Mouse (Mus musculus) right cerebral cortex, postnatal 25 days (tissue): ENCODE results near the gene Uqcc1.
A peak's percentile ranks its signal among the peaks of the same experiment; 100 is the strongest.

Source experiments
- DNase-seq: peaks from one replicate; pipeline ENCODE4 v3.0.0; 2022

Gene Uqcc1

GRCm38 (mm10) chr2:155811821-155812396, 118.2 kb downstream of the Uqcc1 start:
- peak; percentile 81 for DNase-seq

GRCm38 (mm10) chr2:155809620-155810019, 120.5 kb downstream of the Uqcc1 start:
- DNase-seq = no peak

DNA sequence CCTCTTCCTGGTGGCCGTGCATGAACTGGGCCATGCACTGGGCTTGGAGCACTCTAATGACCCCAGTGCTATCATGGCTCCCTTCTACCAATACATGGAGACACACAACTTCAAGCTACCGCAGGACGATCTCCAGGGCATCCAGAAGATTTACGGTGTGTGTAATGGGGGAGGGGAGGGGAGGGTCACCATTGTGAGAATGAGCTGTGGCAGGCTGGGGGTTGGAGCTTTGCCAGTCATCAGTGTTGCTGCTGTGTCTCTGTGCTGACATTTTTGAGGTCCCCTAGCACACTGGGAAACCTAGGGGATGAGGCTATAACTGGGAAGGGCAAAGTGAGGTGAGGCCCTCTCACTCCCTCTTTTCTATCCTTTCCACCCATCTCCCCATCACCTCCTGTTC, 122.7 kb downstream of the Uqcc1 start:
- DNase-seq = no peak

- DNase-seq = no peak
Observed at GRCm38 (mm10) chr2:155806548-155806947, 123.6 kb downstream of the Uqcc1 start.

DNA sequence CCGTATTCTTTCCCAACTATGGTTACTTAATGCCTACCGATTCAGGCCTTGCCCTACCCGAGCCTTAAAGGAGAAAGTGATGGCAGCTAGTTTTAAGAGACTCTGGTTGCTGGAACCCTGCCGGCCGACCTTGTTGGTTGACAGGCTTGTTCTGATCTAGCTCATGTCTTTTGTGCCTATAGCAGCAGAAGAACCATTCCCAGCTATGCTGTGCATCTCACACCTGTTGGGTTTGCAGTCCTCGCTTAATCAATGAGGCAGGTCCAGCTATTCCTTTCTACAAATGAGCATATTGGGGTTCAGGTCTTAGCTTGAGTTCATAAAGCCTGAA, 124.2 kb downstream of the Uqcc1 start:
- no peak for DNase-seq

DNA sequence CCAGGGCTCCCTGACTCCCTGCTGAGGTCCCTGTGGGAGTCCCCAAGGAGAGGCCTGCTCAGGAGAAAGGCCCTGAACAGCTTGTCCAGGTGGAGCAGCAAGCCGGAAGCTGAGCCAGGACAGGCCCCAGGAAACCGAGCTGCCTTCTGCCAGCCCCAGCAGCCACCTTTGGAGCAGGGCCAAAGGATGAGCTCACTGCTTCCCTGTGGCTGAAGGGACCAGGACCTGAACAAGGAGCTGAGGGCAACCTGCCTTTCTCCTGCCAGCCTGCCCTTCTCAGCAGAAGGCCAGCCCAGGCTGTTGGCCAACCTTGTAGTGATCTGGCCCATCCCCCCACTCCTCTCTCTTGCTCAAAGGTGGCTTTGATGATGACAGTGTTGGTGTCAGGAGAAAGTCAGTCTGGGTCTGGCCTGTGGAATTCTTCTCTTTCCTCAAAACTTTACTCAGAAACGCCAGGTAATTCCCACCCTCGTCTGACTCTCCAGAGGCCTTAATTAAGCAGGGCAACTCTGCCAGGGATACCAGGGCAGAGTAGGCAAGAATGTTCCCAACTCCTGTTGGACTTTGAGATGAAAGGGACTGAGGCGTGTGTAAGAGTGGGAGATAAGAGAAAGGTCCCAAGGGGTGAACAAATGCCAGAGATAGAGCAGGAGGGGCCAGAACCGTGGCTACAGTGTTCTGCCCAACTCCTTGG, 124.7 kb downstream of the Uqcc1 start:
- DNase-seq = no peak

DNA sequence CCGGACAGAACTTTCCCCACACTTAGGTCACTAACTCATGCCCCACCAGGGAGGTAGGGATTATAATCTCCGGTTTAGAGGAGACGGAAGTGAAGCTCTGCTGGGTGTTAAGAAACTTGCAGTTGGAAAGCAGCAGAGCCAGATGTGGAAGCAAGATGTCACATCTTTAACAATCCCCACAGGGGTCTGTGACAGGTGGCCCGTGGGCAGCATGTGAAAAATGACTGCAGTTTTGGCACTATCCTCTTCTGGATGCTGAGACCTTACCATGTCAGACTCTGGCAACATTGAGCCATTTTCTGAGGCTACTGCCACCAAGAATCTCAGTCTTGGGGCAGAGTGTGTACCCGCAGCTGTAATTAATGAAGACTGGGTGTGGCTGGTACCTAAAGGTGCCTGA, 126.1 kb downstream of the Uqcc1 start:
- no peak for DNase-seq

DNA sequence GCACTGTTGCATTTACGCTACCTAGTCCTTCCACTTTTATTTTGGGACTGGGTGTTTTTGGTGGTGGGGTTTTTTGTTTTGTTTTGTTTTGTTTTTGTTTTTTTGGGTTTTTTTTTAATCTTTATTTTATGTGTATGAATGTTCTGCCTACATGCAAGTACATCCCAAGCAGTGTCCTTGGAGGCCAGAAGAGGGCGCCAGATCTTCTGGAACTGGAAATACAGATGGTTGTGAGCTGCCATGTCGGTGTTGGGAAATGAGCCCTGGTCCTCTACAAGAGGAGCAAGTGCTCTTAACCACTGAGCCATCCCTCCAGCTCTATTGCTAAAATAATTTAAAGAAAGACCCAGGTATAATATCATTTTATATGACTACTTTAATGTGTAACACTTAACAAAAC, 127.3 kb downstream of the Uqcc1 start:
- no peak for DNase-seq

GRCm38 (mm10) chr2:155798613-155799012, 131.5 kb downstream of the Uqcc1 start:
- DNase-seq = no peak
